Mouse (Mus musculus): ENCODE data around the gene Mycbpap. TPM values are rescaled to one million over a fixed set of nuclear protein-coding genes. Genes with fewer than 3 reads are reported as not detected.
A peak's percentile ranks its signal among the peaks of the same experiment; 100 is the strongest.

Gene Mycbpap
- polyA plus RNA-seq, 1 experiment from 2014 or later, result 0.05 TPM

- no peak for DNase-seq
- H3K4me2 ChIP-seq, result no peak overlapping the region
- no peak for ATAC-seq (ENCODE audit: low read depth)
- H3K4me3 ChIP-seq (replicated peaks), result no peak overlapping the region
- 72% methylated on average over 17 of the region's 17 CpGs for WGBS (ENCODE audit: insufficient replicate concordance)
- H3K4me1 ChIP-seq (replicated peaks), result peaks cover 14% of the 10 kb centered on the region; the same call in 1 of the 2 replicates
- no peaks in the 10 kb centered on the region for H3K9me3 ChIP-seq (replicated peaks)
- peaks cover 48% of the 10 kb centered on the region for H3K27me3 ChIP-seq
- H3K9ac ChIP-seq, result no peak overlapping the region
- H3K27ac ChIP-seq, result no peak overlapping the region
- no peaks in the 10 kb centered on the region for H3K36me3 ChIP-seq
These were observed 55.1 kb downstream of the Mycbpap start for GRCm38 (mm10) chr11:94466333-94466855.

- ATAC-seq (ENCODE audit: low read depth) (no peak; the same call in 1 of the 2 replicates), DNase-seq (no peak)
- H3K9me3 ChIP-seq (replicated peaks), result no peaks in the 10 kb centered on the region
- H3K27me3 ChIP-seq, result peaks cover 27% of the 10 kb centered on the region
- 35% methylated on average over 2 of the region's 2 CpGs for WGBS (ENCODE audit: insufficient replicate concordance)
- no peak overlapping the region for H3K4me2 ChIP-seq
- H3K9ac ChIP-seq, result no peak overlapping the region
- no peak overlapping the region for H3K4me3 ChIP-seq (replicated peaks)
- peaks cover 14% of the 10 kb centered on the region; the same call in 1 of the 2 replicates for H3K4me1 ChIP-seq (replicated peaks)
- no peak overlapping the region for H3K27ac ChIP-seq
- no peaks in the 10 kb centered on the region for H3K36me3 ChIP-seq
These were observed 57.4 kb downstream of the Mycbpap start for GRCm38 (mm10) chr11:94464170-94464569.

- no peak overlapping the region for H3K4me3 ChIP-seq (replicated peaks)
- peaks cover 17% of the 10 kb centered on the region for H3K27me3 ChIP-seq
- no peak for ATAC-seq (ENCODE audit: low read depth)
- DNase-seq, result no peak
- H3K36me3 ChIP-seq, result no peaks in the 10 kb centered on the region
- WGBS (ENCODE audit: insufficient replicate concordance), result 80% methylated on average over 11 of the region's 11 CpGs
- no peak overlapping the region for H3K4me2 ChIP-seq
- H3K4me1 ChIP-seq (replicated peaks), result peaks cover 25% of the 10 kb centered on the region
- no peaks in the 10 kb centered on the region for H3K9me3 ChIP-seq (replicated peaks)
- no peak overlapping the region for H3K27ac ChIP-seq
- H3K9ac ChIP-seq, result no peak overlapping the region
These were observed 59.7 kb downstream of the Mycbpap start for GRCm38 (mm10) chr11:94461856-94462255.

GRCm38 (mm10) chr11:94457001-94457400 lies 64.5 kb downstream of the Mycbpap start:
- ATAC-seq (ENCODE audit: low read depth) (no peak), DNase-seq (no peak)
- peak overlapping the region; percentile 69 for H3K4me2 ChIP-seq
- H3K36me3 ChIP-seq, result no peaks in the 10 kb centered on the region
- peak overlapping the region; percentile 34; the same call in 1 of the 2 replicates for H3K9ac ChIP-seq
- 0 out of 2 replicates have a peak overlapping the region, but pooled peaks have one; percentile 46 for H3K4me3 ChIP-seq (replicated peaks)
- 77% methylated on average over 15 of the region's 15 CpGs for WGBS (ENCODE audit: insufficient replicate concordance)
- peaks cover 40% of the 10 kb centered on the region for H3K4me1 ChIP-seq (replicated peaks)
- peak overlapping the region; percentile 86 for H3K27ac ChIP-seq
- H3K27me3 ChIP-seq, result peaks cover 19% of the 10 kb centered on the region
- no peaks in the 10 kb centered on the region for H3K9me3 ChIP-seq (replicated peaks)

GRCm38 (mm10) chr11:94456347-94456746 lies 65.2 kb downstream of the Mycbpap start:
- Histone ChIP-seq H3K9ac (peak overlapping the region; percentile 62), H3K4me2 (peak overlapping the region; percentile 69), H3K27ac (peak overlapping the region; percentile 86), H3K9me3 (replicated peaks) (no peaks in the 10 kb centered on the region), H3K4me1 (replicated peaks) (peaks cover 45% of the 10 kb centered on the region), H3K36me3 (no peaks in the 10 kb centered on the region), H3K27me3 (peaks cover 19% of the 10 kb centered on the region), H3K4me3 (replicated peaks) (peak overlapping the region; percentile 46)
- WGBS (ENCODE audit: insufficient replicate concordance), result 37% methylated on average over 3 of the region's 3 CpGs
- ATAC-seq (ENCODE audit: low read depth) (peak; percentile 99), DNase-seq (peak; percentile 72)

GRCm38 (mm10) chr11:94455161-94455820 lies 66.3 kb downstream of the Mycbpap start:
- 42% methylated on average over 10 of the region's 10 CpGs for WGBS (ENCODE audit: insufficient replicate concordance)
- H3K4me2 ChIP-seq, result peak overlapping the region; percentile 69
- H3K27ac ChIP-seq, result peak overlapping the region; percentile 86
- no peaks in the 10 kb centered on the region for H3K36me3 ChIP-seq
- H3K9me3 ChIP-seq (replicated peaks), result no peaks in the 10 kb centered on the region
- peak overlapping the region; percentile 46 for H3K4me3 ChIP-seq (replicated peaks)
- DNase-seq, result no peak
- peak overlapping the region; percentile 62 for H3K9ac ChIP-seq
- H3K27me3 ChIP-seq, result peaks cover 22% of the 10 kb centered on the region
- H3K4me1 ChIP-seq (replicated peaks), result peaks cover 53% of the 10 kb centered on the region
- peak; percentile 44 for ATAC-seq (ENCODE audit: low read depth)

- Histone ChIP-seq H3K4me1 (replicated peaks) (peaks cover 54% of the 10 kb centered on the region), H3K9ac (peak overlapping the region; percentile 62), H3K4me3 (replicated peaks) (peak overlapping the region; percentile 46), H3K27ac (peak overlapping the region; percentile 86; the same call in 1 of the 2 replicates), H3K27me3 (peaks cover 24% of the 10 kb centered on the region), H3K36me3 (no peaks in the 10 kb centered on the region), H3K9me3 (replicated peaks) (no peaks in the 10 kb centered on the region), H3K4me2 (peak overlapping the region; percentile 69)
- DNase-seq (no peak), ATAC-seq (ENCODE audit: low read depth) (no peak)
- whole genome bisulfite sequencing (ENCODE audit: insufficient replicate concordance), result 59% methylated on average over 5 of the region's 5 CpGs
These were observed 66.8 kb downstream of the Mycbpap start for GRCm38 (mm10) chr11:94454756-94455155.

Other genes with a start within 250 kb of the Mycbpap start
- not detected in 2 replicates for gene Gm21885, start 239.9 kb downstream of the Mycbpap start, polyA plus RNA-seq (2015; fragmentation: Nextera tagmentation; extraction: Ambion mirVana)
- 53.4 and 68.8 TPM in 2 replicates for gene Luc7l3, start 199.8 kb downstream of the Mycbpap start, polyA plus RNA-seq (2015; fragmentation: Nextera tagmentation; extraction: Ambion mirVana)
- 5.2 and 5.5 TPM in 2 replicates for gene Ankrd40, start 193.7 kb downstream of the Mycbpap start, polyA plus RNA-seq (2015; fragmentation: Nextera tagmentation; extraction: Ambion mirVana)
- 4.3 and 5.8 TPM in 2 replicates for gene Abcc3, start 128.7 kb downstream of the Mycbpap start, polyA plus RNA-seq (2015; fragmentation: Nextera tagmentation; extraction: Ambion mirVana)
- 1.4 and 1.8 TPM in 2 replicates for gene Cacna1g, start 47.5 kb downstream of the Mycbpap start, polyA plus RNA-seq (2015; fragmentation: Nextera tagmentation; extraction: Ambion mirVana)
- gene Spata20, start 35.6 kb downstream of the Mycbpap start, polyA plus RNA-seq (2015; fragmentation: Nextera tagmentation; extraction: Ambion mirVana), result not detected in 2 replicates
- 0.05 and 0.08 TPM in 2 replicates for gene Epn3, start 21.8 kb downstream of the Mycbpap start, polyA plus RNA-seq (2015; fragmentation: Nextera tagmentation; extraction: Ambion mirVana)
- 1.6 and 2.5 TPM in 2 replicates for gene Rsad1, start 27.5 kb upstream of the Mycbpap start, polyA plus RNA-seq (2015; fragmentation: Nextera tagmentation; extraction: Ambion mirVana)
- 0.13 TPM in 1 of 2 replicates, not detected in the other for gene Chad, start 43.3 kb upstream of the Mycbpap start, polyA plus RNA-seq (2015; fragmentation: Nextera tagmentation; extraction: Ambion mirVana)
- gene Acsf2, start 80.1 kb upstream of the Mycbpap start, polyA plus RNA-seq (2015; fragmentation: Nextera tagmentation; extraction: Ambion mirVana), result 1.1 and 1.3 TPM in 2 replicates
- gene Lrrc59, start 108.0 kb upstream of the Mycbpap start, polyA plus RNA-seq (2015; fragmentation: Nextera tagmentation; extraction: Ambion mirVana), result 133 and 148 TPM in 2 replicates
- 90.2 and 91.3 TPM in 2 replicates for gene Mrpl27, start 132.0 kb upstream of the Mycbpap start, polyA plus RNA-seq (2015; fragmentation: Nextera tagmentation; extraction: Ambion mirVana)
- gene Eme1, start 132.2 kb upstream of the Mycbpap start, polyA plus RNA-seq (2015; fragmentation: Nextera tagmentation; extraction: Ambion mirVana), result 18.4 and 19.5 TPM in 2 replicates
- gene Xylt2, start 155.8 kb upstream of the Mycbpap start, polyA plus RNA-seq (2015; fragmentation: Nextera tagmentation; extraction: Ambion mirVana), result 2.4 and 2.9 TPM in 2 replicates
- gene Gm11541, start 182.8 kb upstream of the Mycbpap start, polyA plus RNA-seq (2015; fragmentation: Nextera tagmentation; extraction: Ambion mirVana), result not detected in 2 replicates
- 0.08 TPM in 1 of 2 replicates, not detected in the other for gene Cdc34b, start 220.0 kb upstream of the Mycbpap start, polyA plus RNA-seq (2015; fragmentation: Nextera tagmentation; extraction: Ambion mirVana)

Data from liver, embryonic 13.5 days (tissue).